Mouse (Mus musculus) hindbrain, embryonic 13.5 days (tissue): ENCODE results near the gene Dsn1. TPM values are rescaled to one million over a fixed set of nuclear protein-coding genes. Genes with fewer than 3 reads are reported as not detected.

ENCODE experiments used
- ATAC-seq: fragments of 200-750 bp; cut with Nextera tagmentation; 2 replicates; pipeline ENCODE4 v1.8.0; 2017; ENCODE audit warnings: moderate TSS enrichment; ENCODE audit not compliant: low FRiP score
- H3K27ac ChIP-seq: fragments of 300-500 bp; sonication (generic); 2 replicates; pipeline ENCODE4 v1.5.1; 2015; ENCODE audit warnings: inconsistent platforms, mild to moderate bottlenecking, moderate library complexity
- H3K27me3 ChIP-seq: fragments of 300-500 bp; sonication (generic); 2 replicates; pipeline ENCODE4 v1.6.1; 2015; ENCODE audit warnings: mild to moderate bottlenecking, inconsistent platforms
- H3K36me3 ChIP-seq: fragments of 300-500 bp; sonication (generic); 2 replicates; pipeline ENCODE4 v1.6.1; 2015; ENCODE audit warnings: mild to moderate bottlenecking, inconsistent platforms
- H3K4me1 ChIP-seq: fragments of 300-500 bp; sonication (generic); replicated peaks from 2 replicates; pipeline ENCODE4 v1.6.1; 2015; ENCODE audit warnings: inconsistent platforms
- H3K4me2 ChIP-seq: fragments of 300-500 bp; sonication (generic); 2 replicates; pipeline ENCODE4 v1.6.1; 2015; ENCODE audit warnings: inconsistent platforms, mild to moderate bottlenecking, moderate library complexity
- H3K4me3 ChIP-seq: fragments of 300-500 bp; sonication (generic); 2 replicates; pipeline ENCODE4 v1.5.1; 2015; ENCODE audit warnings: mild to moderate bottlenecking, inconsistent platforms
- H3K9ac ChIP-seq: fragments of 300-500 bp; sonication (generic); 2 replicates; pipeline ENCODE4 v1.6.1; 2015; ENCODE audit warnings: mild to moderate bottlenecking, inconsistent platforms
- H3K9me3 ChIP-seq: fragments of 300-500 bp; sonication (generic); 2 replicates; pipeline ENCODE4 v1.6.1; 2016; ENCODE audit warnings: inconsistent platforms
- WGBS: fragments of 180-500 bp; shearing (Covaris S2); methylation state at CpG from one replicate; pipeline ENCODE4 v1.1.7; 2015; 5-methylcytosine and 5-hydroxymethylcytosine counted together
- polyA plus RNA-seq: library from polyadenylated mRNA; unstranded; fragments of >200 nt; fragmentation: Nextera tagmentation; extraction: Ambion mirVana; gene quantifications from 2 replicates; pipeline ENCODE4 v1.2.1, GENCODE M21; 2015

Dsn1 gene
- polyA plus RNA-seq, 1 experiment from 2014 or later, result 12.3 TPM

- peaks cover 28% of the 10 kb centered on the region for H3K4me1 ChIP-seq
- no peaks in the 10 kb centered on the region for H3K36me3 ChIP-seq
- no peak overlapping the region for H3K9ac ChIP-seq
- H3K4me2 ChIP-seq, result no peak overlapping the region
- H3K9me3 ChIP-seq, result no peaks in the 10 kb centered on the region
- no peak for ATAC-seq
- H3K27ac ChIP-seq, result no peak overlapping the region
- 60% methylated on average over 3 of the region's 3 CpGs for WGBS
- no peak overlapping the region for H3K4me3 ChIP-seq
- H3K27me3 ChIP-seq, result no peaks in the 10 kb centered on the region
Measured at GRCm38 (mm10) chr2:156987316-156987715, 19.6 kb downstream of the Dsn1 start.

- Histone ChIP-seq H3K9ac (no peak overlapping the region), H3K4me2 (no peak overlapping the region), H3K4me1 (peaks cover 13% of the 10 kb centered on the region), H3K4me3 (no peak overlapping the region), H3K27ac (no peak overlapping the region), H3K36me3 (no peaks in the 10 kb centered on the region), H3K27me3 (no peaks in the 10 kb centered on the region), H3K9me3 (no peaks in the 10 kb centered on the region)
- no peak for ATAC-seq
- 83% methylated on average over 2 of the region's 2 CpGs for WGBS
Measured at GRCm38 (mm10) chr2:156982864-156983263, 24.1 kb downstream of the Dsn1 start.

- Histone ChIP-seq H3K36me3 (no peaks in the 10 kb centered on the region), H3K9ac (no peak overlapping the region), H3K4me2 (no peak overlapping the region), H3K4me1 (peaks cover 15% of the 10 kb centered on the region), H3K4me3 (no peak overlapping the region), H3K27me3 (no peaks in the 10 kb centered on the region), H3K27ac (no peak overlapping the region), H3K9me3 (no peaks in the 10 kb centered on the region)
- no peak for ATAC-seq
- WGBS, result 85% methylated on average over 4 of the region's 4 CpGs
Measured at GRCm38 (mm10) chr2:156981291-156981690, 25.7 kb downstream of the Dsn1 start.

GRCm38 (mm10) chr2:156980059-156980458, 26.9 kb downstream of the Dsn1 start:
- H3K4me3 ChIP-seq, result no peak overlapping the region
- no peak overlapping the region for H3K4me2 ChIP-seq
- H3K27ac ChIP-seq, result no peak overlapping the region
- no peak overlapping the region for H3K9ac ChIP-seq
- no peaks in the 10 kb centered on the region for H3K27me3 ChIP-seq
- no peaks in the 10 kb centered on the region for H3K9me3 ChIP-seq
- ATAC-seq, result no peak
- H3K4me1 ChIP-seq, result peaks cover 15% of the 10 kb centered on the region
- WGBS, result 79% methylated on average over 2 of the region's 2 CpGs
- H3K36me3 ChIP-seq, result no peaks in the 10 kb centered on the region

- H3K36me3 ChIP-seq, result no peaks in the 10 kb centered on the region
- H3K4me2 ChIP-seq, result no peak overlapping the region
- peak; percentile 49; the same call in 1 of the 2 replicates for ATAC-seq
- no peaks in the 10 kb centered on the region for H3K9me3 ChIP-seq
- no peak overlapping the region for H3K9ac ChIP-seq
- H3K4me1 ChIP-seq, result peaks cover 7% of the 10 kb centered on the region
- H3K27me3 ChIP-seq, result no peaks in the 10 kb centered on the region
- H3K27ac ChIP-seq, result peak overlapping the region; percentile 68
- H3K4me3 ChIP-seq, result no peak overlapping the region
Measured at GRCm38 (mm10) chr2:156976711-156977110, 30.2 kb downstream of the Dsn1 start.

GRCm38 (mm10) chr2:156974967-156975366, 32.0 kb downstream of the Dsn1 start:
- Histone ChIP-seq H3K27me3 (no peaks in the 10 kb centered on the region), H3K4me2 (no peak overlapping the region), H3K27ac (no peak overlapping the region), H3K36me3 (no peaks in the 10 kb centered on the region; the same call in 1 of the 2 replicates), H3K9me3 (no peaks in the 10 kb centered on the region), H3K4me3 (no peak overlapping the region), H3K9ac (no peak overlapping the region), H3K4me1 (peaks cover 7% of the 10 kb centered on the region)
- no peak for ATAC-seq
- WGBS, result 88% methylated on average over 2 of the region's 2 CpGs

GRCm38 (mm10) chr2:156973316-156974100, 33.4 kb downstream of the Dsn1 start:
- Histone ChIP-seq H3K4me3 (no peak overlapping the region), H3K27ac (no peak overlapping the region), H3K27me3 (no peaks in the 10 kb centered on the region), H3K9me3 (no peaks in the 10 kb centered on the region), H3K9ac (no peak overlapping the region), H3K36me3 (peaks cover 7% of the 10 kb centered on the region; the same call in 1 of the 2 replicates), H3K4me1 (peaks cover 7% of the 10 kb centered on the region), H3K4me2 (no peak overlapping the region)
- no peak for ATAC-seq
- WGBS, result 86% methylated on average over 5 of the region's 5 CpGs

- H3K4me2 ChIP-seq, result no peak overlapping the region
- no peak overlapping the region for H3K4me3 ChIP-seq
- no peaks in the 10 kb centered on the region for H3K9me3 ChIP-seq
- H3K9ac ChIP-seq, result no peak overlapping the region
- H3K27me3 ChIP-seq, result no peaks in the 10 kb centered on the region
- peaks cover 12% of the 10 kb centered on the region; the same call in 1 of the 2 replicates for H3K36me3 ChIP-seq
- no peaks in the 10 kb centered on the region for H3K4me1 ChIP-seq
- H3K27ac ChIP-seq, result peak overlapping the region; percentile 8; the same call in 1 of the 2 replicates
- WGBS, result 86% methylated on average over 7 of the region's 7 CpGs
- ATAC-seq, result no peak
Measured at GRCm38 (mm10) chr2:156970253-156970652, 36.7 kb downstream of the Dsn1 start.

GRCm38 (mm10) chr2:156968501-156968900, 38.5 kb downstream of the Dsn1 start:
- H3K36me3 ChIP-seq, result peaks cover 12% of the 10 kb centered on the region; the same call in 1 of the 2 replicates
- H3K27me3 ChIP-seq, result no peaks in the 10 kb centered on the region
- no peak overlapping the region for H3K9ac ChIP-seq
- H3K4me1 ChIP-seq, result no peaks in the 10 kb centered on the region
- no peak overlapping the region for H3K4me2 ChIP-seq
- no peak for ATAC-seq
- 77% methylated on average over 4 of the region's 4 CpGs for WGBS
- no peaks in the 10 kb centered on the region for H3K9me3 ChIP-seq
- H3K4me3 ChIP-seq, result no peak overlapping the region
- H3K27ac ChIP-seq, result no peak overlapping the region

- no peak overlapping the region for H3K4me3 ChIP-seq
- H3K36me3 ChIP-seq, result peaks cover 12% of the 10 kb centered on the region; the same call in 1 of the 2 replicates
- ATAC-seq, result no peak
- no peak overlapping the region for H3K9ac ChIP-seq
- 81% methylated on average over 6 of the region's 6 CpGs for WGBS
- H3K9me3 ChIP-seq, result no peaks in the 10 kb centered on the region
- H3K4me1 ChIP-seq, result no peaks in the 10 kb centered on the region
- no peaks in the 10 kb centered on the region for H3K27me3 ChIP-seq
- no peak overlapping the region for H3K27ac ChIP-seq
- H3K4me2 ChIP-seq, result no peak overlapping the region
Measured at GRCm38 (mm10) chr2:156967388-156967787, 39.6 kb downstream of the Dsn1 start.

- no peak overlapping the region for H3K9ac ChIP-seq
- 90% methylated on average over 7 of the region's 7 CpGs for WGBS
- H3K4me2 ChIP-seq, result no peak overlapping the region
- H3K4me3 ChIP-seq, result no peak overlapping the region
- no peak for ATAC-seq
- H3K9me3 ChIP-seq, result no peaks in the 10 kb centered on the region
- H3K36me3 ChIP-seq, result peaks cover 8% of the 10 kb centered on the region; the same call in 1 of the 2 replicates
- no peak overlapping the region for H3K27ac ChIP-seq
- no peaks in the 10 kb centered on the region for H3K27me3 ChIP-seq
- no peaks in the 10 kb centered on the region for H3K4me1 ChIP-seq
Measured at GRCm38 (mm10) chr2:156963891-156964290, 43.1 kb downstream of the Dsn1 start.

GRCm38 (mm10) chr2:156958496-156959252, 48.3 kb downstream of the Dsn1 start:
- Histone ChIP-seq H3K27ac (no peak overlapping the region), H3K4me1 (no peaks in the 10 kb centered on the region), H3K9me3 (no peaks in the 10 kb centered on the region), H3K4me2 (no peak overlapping the region), H3K27me3 (no peaks in the 10 kb centered on the region), H3K9ac (no peak overlapping the region), H3K4me3 (no peak overlapping the region), H3K36me3 (peaks cover 7% of the 10 kb centered on the region; the same call in 1 of the 2 replicates)
- no peak for ATAC-seq
- WGBS, result 91% methylated on average over 9 of the region's 9 CpGs
